Mouse (Mus musculus): Measurements from ENCODE around the gene Chst15.
A peak's percentile ranks its signal among the peaks of the same experiment; 100 is the strongest.

The Chst15 gene

GRCm38 (mm10) chr7:132317036-132317541 lies at the start of gene Chst15:
TSS of gene Chst15 (minus strand) at chr7:132317228.
- DNase-seq, result peak; percentile 44

DNA sequence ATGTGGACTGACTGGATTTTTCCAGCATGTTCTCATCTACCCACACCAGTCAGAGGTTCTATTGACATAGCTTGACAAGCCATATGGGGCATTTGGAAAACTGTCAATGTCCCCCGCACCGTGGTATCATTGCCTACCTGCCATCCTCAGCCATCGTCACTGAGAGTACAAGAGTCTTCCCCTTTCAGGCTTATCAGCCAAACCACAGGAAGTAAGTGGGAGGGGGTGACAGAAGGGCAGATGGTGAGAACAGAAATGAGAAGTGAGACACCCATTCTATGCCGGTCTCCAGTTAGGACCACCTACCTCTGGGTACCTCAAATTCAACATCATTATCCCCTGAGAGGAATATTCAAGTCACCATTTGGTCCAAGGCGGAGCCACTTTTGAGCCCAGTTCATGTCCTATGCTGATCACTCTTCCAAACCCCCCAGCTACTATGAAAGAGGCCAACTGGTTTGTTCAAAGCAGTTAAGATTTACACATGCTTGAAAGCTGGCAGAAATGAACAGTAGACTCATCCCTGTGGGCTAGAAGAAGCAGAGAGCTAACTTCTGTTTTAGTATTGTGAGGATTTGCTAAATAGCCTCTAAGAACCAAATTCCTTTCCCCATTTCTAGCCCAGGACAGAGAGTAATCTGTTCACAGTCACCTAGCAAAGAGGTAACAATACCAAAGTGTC lies 48.8 kb upstream of the Chst15 start:
- no peak for DNase-seq

GRCm38 (mm10) chr7:132365111-132365510 lies 48.1 kb upstream of the Chst15 start:
- DNase-seq, result no peak

DNA sequence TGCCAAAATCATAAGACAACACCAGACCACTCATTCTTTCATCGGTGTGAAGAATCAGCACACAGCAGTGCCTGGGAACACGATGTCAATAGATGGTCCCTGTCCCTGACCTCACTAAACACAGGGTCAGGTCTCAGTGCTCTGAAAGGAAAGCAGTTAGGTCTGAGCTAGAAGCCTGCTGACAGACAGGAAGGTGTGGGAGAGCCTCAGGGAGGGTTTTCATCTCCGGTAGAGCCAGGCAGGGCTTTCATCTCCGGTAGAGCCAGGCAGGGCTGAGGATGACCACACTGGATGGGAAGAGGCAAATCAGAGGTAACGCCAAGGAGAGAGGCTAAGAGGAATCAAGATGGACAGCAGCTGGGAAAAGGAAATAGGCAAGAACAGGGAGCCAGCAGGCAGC lies 47.5 kb upstream of the Chst15 start:
- DNase-seq, result no peak

DNA sequence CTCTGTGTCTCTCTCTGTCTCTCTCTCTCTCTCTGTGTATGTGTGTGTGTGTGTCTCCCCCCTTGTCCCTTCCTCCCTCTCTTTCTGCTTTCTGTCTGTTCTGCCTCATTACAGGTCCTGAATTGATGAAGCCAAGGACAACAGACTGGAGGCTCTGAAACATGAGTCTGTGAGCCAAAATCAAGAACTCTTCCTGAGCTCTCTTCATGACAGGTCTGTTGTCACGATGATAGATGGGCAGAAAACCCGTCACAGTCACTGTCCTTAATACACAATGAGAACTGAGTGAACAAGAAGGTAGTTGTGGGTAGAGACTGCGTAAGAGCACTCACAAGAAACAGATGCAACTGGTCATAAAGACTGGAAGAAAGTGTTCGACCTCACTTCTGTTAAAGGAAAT lies 43.3 kb upstream of the Chst15 start:
- no peak for DNase-seq

DNA sequence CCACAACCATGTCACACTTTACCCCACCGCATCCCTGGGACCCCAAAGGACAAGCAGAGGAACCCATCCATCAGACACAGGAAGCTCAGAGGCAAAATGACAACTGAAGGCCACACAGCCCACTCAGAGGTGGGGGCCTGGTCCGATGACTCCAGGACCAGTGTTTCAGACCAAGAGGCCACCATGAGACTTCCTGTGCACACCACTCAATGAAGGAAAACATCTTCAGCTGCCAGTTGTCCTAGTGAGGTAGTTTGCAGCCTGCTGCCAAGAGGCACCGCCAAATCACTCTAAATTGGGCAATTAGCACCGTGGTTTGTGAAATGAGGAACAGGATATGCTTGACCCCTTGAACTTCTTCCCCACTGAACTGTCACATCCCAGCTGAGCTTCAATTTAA lies 41.7 kb upstream of the Chst15 start:
- no peak for DNase-seq

- DNase-seq, result no peak
Observed at GRCm38 (mm10) chr7:132358250-132358649, 41.2 kb upstream of the Chst15 start.

DNA sequence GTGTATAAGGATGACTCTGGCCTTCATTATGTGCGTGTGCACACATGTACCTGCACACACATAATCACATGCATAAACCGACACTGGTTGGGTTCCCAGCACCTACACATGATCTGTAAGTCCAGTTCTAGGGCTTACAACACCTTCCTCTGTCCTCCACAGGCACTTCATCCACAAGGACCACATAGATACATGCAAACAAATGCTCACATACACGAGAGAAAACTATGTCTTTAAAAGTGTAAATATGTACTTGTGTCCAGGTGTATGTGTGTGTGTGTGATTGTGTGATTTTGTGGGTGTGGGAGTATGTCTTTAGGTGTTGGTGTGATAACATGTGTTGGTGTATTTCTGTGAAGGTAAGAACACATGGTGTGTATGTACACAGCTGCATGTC lies 40.8 kb upstream of the Chst15 start:
- DNase-seq, result no peak

GRCm38 (mm10) chr7:132356881-132357840 lies 40.1 kb upstream of the Chst15 start:
- DNase-seq, result no peak

DNA sequence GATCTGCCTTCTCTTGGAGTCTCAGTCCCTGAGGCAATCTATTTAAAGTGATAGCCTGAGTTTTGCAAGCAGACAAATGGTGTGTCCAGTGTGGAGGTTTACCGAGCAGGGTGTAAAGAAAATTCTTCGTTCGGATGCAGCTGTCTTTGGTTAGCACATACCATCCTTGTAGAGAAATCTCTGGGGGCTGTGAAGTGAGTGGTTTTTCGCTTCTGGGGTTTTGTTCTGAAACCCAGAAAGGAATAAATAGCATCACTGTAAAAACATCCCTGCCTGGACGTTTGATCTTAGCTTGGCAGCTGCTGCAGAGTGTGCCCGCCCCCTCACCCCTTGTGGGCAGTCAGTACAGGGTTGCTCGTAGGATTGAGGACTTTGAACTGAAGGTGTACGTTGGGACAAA lies 39.2 kb upstream of the Chst15 start:
- DNase-seq, result no peak

DNA sequence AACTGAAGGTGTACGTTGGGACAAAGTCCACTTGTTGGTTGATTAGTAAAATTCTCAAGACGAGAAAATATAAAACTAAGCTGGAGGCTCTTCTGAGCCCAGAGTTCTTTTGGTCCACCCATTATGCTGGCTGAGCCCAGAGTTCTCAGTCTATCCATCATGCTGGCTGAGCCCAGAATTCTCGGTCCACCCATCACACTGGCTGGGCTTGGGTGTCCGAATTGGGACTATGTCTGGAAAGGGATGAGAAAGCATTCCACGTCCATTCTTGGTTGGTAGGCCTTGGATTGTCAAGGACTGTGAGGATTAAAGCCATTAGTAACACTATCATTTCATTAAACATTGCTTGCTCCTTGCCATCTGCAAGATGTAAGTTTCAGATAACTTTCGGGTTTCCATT lies 38.7 kb upstream of the Chst15 start:
- no peak for DNase-seq

GRCm38 (mm10) chr7:132349075-132349572 lies 32.1 kb upstream of the Chst15 start:
- no peak for DNase-seq

- no peak for DNase-seq
Observed at GRCm38 (mm10) chr7:132347273-132348045, 30.4 kb upstream of the Chst15 start.

GRCm38 (mm10) chr7:132345526-132346070 lies 28.6 kb upstream of the Chst15 start:
- no peak for DNase-seq

DNA sequence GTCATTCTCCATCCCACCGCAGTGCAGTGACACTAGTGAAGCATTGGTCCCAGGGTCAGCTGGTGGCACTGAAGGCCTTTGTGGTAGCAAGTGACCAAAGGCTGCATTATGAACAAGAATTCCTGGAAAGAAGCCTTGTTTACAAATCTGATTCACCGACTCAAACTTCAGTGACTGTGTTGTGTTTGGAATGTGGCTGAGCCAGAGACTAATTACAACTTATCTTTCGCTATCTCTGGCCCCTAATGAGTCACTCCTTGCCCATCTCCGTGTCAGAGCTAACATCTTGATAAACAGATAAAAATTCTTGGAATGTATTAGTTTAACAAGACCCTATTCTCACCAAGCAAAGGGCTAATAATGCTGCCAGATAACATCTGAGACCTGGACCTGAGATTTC lies 27.6 kb upstream of the Chst15 start:
- DNase-seq, result no peak

DNA sequence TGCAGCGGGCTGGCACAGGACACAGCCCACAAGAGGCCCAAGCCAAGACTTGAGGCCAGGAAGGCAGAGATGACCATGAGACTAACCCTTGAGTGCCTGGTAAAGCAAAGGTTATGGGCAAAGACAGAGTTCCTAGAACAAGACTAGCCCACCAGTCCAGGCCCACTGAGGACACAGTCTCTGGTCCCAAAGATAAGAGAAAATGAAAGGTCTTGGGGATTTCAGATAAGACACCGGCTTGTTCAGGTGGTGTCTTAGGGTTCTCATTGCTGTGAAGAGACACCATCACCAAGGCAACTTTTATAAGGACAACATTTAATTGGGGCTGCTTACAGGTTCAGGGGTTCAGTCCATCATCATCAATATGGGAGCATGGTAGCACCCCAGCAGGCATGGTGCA lies 26.9 kb upstream of the Chst15 start:
- DNase-seq, result no peak

GRCm38 (mm10) chr7:132343146-132343545 lies 26.1 kb upstream of the Chst15 start:
- DNase-seq, result no peak

GRCm38 (mm10) chr7:132339041-132339839 lies 22.2 kb upstream of the Chst15 start:
- no peak for DNase-seq

DNA sequence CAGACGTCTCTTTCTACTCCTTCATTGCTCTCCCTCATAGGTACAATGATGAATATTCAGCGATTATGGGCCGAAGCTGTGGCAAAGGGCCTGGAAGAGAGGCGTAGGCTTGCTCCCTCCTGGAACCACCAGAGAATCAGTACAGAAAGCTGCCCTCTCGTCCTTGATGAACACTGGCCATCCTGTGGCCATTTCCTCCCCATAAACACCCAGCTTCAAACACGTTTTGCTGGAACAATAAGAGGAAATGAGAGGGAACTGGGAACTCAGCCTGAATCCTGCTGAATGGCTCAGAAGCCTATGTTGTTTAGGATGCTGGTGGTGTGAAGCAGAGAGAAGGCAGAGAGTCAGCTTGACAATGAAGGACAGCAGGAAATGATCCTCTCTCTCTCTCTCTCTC lies 21.3 kb upstream of the Chst15 start:
- no peak for DNase-seq

- no peak for DNase-seq
Observed at GRCm38 (mm10) chr7:132337268-132337917, 20.4 kb upstream of the Chst15 start.

DNA sequence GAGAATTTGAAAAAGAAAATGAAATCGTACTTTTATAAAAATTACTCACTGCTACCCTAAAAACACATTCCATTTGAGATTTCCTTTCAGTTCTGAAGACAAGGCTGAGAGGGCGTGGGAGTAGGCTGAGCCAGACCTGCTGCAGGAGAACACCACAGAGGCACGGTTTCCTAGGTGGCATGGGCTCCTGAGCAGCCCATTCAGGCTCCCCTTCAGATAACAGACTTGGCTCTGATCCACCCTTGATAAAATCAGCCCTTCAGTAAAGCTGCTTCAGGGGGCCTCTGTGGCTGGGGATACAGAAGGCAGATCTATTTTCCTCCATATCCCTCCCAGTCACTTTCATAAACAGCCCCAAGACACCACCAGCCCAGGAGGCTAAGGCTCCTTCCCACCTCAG lies 19.8 kb upstream of the Chst15 start:
- DNase-seq, result no peak

All from cerebellum, adult 8-10 months (tissue).